Mouse (Mus musculus): ENCODE results near the gene Ccl9.

GRCm38 (mm10) chr11:83592853-83593252 lies 14.4 kb upstream of the Ccl9 start, which contains the start of gene Ccl6:
- TF ChIP-seq CTCF (IDR thresholded peaks at IDR 0.05; ENCODE audit: low read depth, low read length) = no peak
- TF ChIP-seq POLR2A (IDR thresholded peaks at IDR 0.05; ENCODE audit: borderline replicate concordance, low read depth, low read length) = no peak

Data from bone marrow macrophage, adult 2 months (primary cell).